Mouse (Mus musculus) cerebellum, adult 8-10 months (tissue): ENCODE results near the gene Oas3.
"Not testable (repeated sequence)": the region's sequence is repeated elsewhere in the genome, so short reads cannot be mapped to it uniquely, and the experiment has no call there.

ENCODE experiments used
- DNase-seq: peaks from one replicate; pipeline ENCODE4 v3.0.0; 2022

Gene Oas3

GRCm38 (mm10) chr5:120777478-120777877 is at the start of gene Oas3:
Oas3 (minus strand) TSS chr5:120777661.
- DNase-seq = no peak

GRCm38 (mm10) chr5:120818999-120819398 is 41.5 kb upstream of the Oas3 start:
- DNase-seq = no peak

- DNase-seq = peak; percentile 22
Measured at GRCm38 (mm10) chr5:120815949-120816348, 38.5 kb upstream of the Oas3 start.

GRCm38 (mm10) chr5:120813023-120813422 is 35.6 kb upstream of the Oas3 start:
- no peak for DNase-seq

- peak; percentile 73 for DNase-seq
Measured at GRCm38 (mm10) chr5:120811951-120812819, 34.7 kb upstream of the Oas3 start, which contains the start of gene Oas1c. Oas1c (minus strand) TSS chr5:120812514.

DNA sequence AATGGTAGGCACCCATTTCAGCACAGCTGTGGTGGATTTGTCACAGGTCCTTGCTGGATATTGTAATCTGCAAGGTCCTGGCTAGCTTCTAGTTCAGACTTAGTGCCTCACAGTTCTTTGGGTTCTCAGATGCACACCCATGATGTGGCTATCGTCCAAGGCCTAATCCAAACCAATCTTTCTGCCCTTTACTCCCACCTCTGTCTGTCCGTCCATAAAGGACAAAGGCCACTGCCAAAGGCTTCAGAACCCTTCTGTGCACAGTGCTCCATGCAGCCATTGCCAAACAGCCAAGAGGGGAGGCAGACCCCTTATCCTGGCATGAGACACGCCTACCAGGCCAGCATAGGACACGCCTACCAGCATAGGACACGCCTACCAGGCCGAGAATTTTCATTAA is 31.7 kb upstream of the Oas3 start:
- no peak for DNase-seq

- DNase-seq = peak; percentile 50
Measured at GRCm38 (mm10) chr5:120806458-120806857, 29.0 kb upstream of the Oas3 start.

DNA sequence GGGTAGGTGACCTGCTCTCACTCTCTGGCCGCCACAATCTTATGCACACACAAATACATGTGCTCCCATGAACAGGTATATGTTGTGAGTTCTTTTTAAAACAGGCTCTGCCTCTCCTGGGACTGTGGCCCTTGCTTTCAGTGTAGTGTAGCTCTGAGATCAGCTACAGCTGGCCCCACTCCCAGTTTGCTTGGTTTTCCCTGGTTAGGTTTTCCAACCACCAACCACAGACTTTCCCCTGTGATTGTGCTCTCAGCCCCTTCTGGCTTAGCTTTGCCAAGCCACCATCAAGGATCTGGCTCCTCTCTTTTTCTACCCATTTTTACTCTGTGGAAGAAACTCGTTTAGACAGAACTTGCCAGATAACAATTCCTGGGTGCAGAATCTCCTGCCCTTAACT is 26.1 kb upstream of the Oas3 start:
- no peak for DNase-seq

DNA sequence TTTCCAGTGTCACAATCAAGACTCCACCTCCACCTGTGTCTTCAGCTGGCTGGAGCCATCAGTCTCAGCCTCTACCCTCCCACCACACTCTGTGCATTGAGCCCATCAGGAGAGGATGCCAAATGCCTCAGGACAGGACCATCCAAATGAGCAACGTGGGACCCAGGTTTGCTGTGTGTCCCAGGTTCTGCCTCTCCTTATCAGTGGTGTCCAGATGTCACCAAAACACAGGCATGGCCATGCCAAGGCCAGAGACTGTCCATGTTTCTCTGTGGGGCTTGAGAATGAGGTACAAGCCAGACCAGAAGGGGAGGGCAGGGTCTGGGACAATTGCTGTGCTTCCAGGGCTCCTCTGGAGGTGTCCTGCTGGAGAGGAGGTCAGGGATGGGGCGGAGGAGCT is 21.5 kb upstream of the Oas3 start:
- not testable (repeated sequence) for DNase-seq

DNA sequence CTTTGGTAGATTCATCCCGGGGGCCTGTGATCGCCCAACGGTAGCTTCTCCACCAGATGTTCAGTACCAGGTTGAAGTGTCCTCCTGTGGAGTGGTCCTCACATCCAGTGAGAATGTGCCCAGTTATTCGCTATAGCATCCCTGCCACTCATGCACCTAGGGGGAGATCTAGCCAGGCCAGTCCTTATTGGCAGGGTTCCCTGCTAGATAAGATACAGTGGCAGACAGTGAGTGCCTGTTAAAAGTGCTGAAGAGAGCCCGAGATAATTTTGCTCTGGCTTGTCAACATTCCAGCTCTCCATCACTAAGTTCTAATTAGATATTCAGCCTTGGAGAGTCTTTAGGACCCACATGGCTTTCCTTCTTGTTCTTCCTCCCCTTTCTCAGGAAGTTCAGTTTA is 20.7 kb upstream of the Oas3 start:
- not testable (repeated sequence) for DNase-seq

DNA sequence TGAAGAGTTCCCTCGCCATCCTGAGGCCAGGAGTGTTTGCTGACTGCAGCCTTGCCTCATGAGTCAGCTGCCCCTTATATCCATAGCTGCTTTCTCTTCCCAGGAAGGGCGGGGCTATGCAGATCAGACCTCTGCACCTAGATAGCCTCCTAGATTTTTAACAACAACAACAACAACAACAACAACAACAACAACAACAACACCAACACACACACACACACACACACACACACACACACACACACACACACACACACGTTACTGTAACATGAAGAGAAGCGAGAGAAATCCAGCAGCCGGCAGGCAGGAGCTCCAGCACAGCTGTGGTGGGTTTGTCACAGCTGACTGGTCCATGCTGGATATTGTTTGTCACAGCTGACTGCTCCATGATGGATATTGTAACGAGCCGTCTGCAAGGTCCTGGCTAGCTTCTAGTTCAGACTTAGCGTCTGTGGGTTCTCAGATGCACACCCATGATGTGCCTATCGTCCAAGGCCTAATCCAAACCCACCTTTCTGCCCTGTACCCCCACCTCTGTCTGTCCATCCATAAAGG is 18.1 kb upstream of the Oas3 start, which contains the start of gene Oas1e:
TSS of gene Oas1e (minus strand) at position 51 of the 555 bp plus-strand sequence.
- DNase-seq = not testable (repeated sequence)

DNA sequence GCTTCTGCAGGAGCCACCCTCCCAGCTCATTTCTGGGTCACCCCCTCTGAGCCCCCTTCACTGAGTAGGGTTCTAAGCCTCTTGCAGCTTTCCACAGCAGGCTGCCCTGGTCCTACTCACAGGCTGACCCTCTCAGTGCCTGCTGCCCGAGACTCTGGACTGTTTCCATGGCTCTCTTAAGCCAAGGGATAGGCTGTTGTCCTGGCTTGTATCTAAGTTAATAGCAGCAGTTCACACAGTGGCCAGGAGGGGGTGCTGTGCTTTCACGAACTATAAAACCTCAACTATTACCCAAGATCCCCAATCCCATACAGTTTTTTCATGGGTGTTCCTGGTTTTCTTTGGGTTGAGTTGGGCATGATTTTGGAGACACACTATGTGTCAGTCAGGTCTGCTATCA is 15.6 kb upstream of the Oas3 start:
- DNase-seq = peak; percentile 47

DNA sequence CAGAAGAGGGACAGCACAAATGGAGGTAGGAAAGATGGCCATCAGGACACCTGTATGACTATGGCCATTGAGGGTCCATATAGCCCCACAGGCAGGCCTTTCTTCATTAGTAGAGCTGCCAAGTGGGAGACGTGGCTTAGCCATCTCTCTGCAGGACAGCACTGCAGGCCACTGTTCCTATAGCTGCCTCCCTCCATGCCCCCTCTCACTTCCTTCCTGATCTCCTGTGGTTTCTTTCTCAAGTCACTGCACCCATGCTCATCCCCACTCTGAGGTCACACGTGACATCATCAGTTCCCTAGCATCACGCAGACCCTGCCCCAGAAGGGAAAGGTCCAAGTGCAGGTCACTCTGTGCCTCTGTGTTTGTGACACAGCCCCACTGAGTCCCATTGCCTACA is 9.6 kb upstream of the Oas3 start:
- DNase-seq = no peak

- no peak for DNase-seq
Measured at GRCm38 (mm10) chr5:120782446-120782845, 5.0 kb upstream of the Oas3 start.

DNA sequence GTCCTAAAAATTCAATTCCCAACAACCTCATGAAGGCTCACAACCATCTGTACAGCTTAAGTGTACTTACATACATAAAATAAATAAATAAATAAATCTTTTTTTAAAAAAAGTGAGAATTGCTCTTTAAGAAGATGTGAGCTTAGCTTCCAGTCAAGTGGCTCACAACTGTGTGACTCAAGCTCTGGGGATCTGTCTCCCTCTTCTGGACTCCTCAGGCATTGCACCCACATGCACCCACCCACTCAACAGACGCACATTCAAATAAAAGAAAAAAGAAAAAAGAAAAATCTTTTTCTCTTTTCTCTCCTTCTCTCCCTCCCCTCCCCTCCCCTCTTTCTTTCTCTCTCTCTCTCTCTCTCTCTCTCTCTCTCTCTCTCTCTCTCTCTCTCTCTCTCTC is 4.2 kb upstream of the Oas3 start:
- no peak for DNase-seq

- no peak for DNase-seq
Measured at GRCm38 (mm10) chr5:120779922-120780321, 2.5 kb upstream of the Oas3 start.

- DNase-seq = no peak
Measured at GRCm38 (mm10) chr5:120778941-120779340, 1.5 kb upstream of the Oas3 start.

DNA sequence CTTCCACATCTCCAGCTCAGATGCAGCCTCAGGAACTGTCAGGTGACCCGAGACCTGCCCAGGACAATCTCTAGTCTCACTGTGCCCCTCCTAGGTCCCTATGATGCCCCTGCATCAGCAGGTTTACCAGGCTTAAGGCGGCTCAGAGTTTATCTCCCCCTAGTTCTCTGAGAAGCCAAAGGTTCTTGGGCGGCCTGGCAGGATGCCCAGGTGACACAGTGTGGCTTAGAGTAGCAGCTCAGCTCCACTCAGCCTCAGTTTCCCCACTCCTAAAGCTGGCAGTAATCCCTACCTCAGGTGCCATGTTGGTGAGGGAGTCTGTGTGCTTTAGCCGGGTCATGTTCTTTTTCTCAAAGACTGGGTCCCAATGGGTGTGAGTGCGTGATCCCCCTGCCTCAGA is 660 bp downstream of the Oas3 start:
- no peak for DNase-seq

DNA sequence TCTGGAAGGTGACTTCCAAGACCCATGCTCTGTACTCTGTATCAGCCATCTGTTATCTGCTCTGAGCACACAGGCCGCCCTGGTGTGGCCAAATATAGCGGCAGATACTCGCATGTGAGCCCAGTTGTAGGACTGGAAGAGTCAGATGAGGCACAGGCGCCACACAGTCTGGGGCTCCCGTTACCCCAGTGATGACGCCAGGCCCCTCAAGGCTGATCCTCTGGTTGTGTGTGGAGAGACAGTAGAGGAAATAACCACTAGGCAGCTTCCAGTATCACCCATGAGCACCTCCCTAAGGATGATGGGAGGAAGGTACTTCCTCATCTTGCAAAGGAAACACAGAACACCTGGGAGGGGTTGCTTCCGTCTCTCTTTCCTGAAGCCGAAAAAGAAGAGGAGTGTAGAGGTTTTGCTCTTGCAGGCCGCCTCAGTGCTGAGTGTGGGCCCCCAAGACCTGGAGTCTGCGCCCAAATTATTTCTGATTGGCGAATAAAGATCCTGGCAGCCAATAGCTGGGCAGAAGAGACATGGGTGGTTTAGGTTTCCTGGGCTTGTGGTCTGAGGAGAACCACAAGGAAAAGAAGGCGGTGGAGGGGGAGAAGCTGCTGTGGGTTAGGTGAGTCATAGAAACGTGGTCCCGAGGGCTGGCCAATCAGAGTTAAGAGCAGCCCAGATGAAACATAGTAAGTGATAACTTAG is 2.0 kb downstream of the Oas3 start:
- no peak for DNase-seq

- no peak for DNase-seq
Measured at GRCm38 (mm10) chr5:120769396-120769795, 8.1 kb downstream of the Oas3 start.

DNA sequence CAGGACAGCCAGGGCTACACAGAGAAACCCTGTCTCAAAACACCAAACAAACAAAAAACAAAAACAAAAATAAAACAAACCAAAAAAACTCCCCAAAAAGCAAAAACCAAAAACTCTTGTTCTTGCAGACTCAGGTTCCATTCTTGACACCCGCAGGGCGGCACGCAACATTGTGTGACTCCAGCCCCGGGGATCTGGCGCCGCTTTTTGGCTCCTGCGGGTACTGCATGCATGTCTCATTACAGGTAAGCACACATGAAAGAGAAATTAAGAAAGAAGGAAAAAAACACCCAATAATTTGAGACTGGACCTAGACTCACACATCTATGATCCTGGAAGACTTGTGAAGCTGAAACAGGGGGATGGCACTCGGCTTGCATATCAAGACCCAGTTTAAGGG is 12.5 kb downstream of the Oas3 start:
- no peak for DNase-seq

GRCm38 (mm10) chr5:120761901-120762300 is 15.6 kb downstream of the Oas3 start:
- no peak for DNase-seq

DNA sequence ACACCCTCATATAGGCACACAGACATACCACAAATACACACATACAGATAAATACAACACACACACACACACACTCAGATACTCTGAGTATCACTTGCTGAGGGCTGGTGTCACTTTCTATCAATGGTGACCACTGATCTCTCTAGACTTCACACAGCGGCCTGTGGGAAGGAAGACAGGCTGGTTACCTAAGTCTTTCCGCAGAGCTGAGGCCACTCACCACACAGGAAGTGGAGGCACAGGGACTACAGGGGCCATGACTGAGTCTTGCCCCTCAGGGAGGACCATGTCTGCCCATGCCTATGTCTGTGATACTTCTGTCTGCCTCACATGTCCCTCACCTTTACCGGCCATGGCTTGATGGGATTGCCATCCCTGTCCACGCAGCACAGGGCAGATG is 23.2 kb downstream of the Oas3 start:
- no peak for DNase-seq

GRCm38 (mm10) chr5:120752786-120753185 is 24.7 kb downstream of the Oas3 start:
- DNase-seq = no peak
